Mouse (Mus musculus): ENCODE measurements around the gene Kctd2. TPM values are rescaled to one million over a fixed set of nuclear protein-coding genes. Genes with fewer than 3 reads are reported as not detected.

Gene Kctd2
- polyA plus RNA-seq, 2 experiments: 26.3 to 30.5 TPM

- no peaks in the 10 kb centered on the region for H3K27me3 ChIP-seq (ENCODE audit: control insufficient read depth, insufficient read depth, low read length)
- H3K4me1 ChIP-seq (ENCODE audit: control insufficient read depth, insufficient read depth, low read length): peaks cover under 1% of the 10 kb centered on the region; the same call in 1 of the 2 replicates
- no peak for TF ChIP-seq POLR2A (IDR thresholded peaks at IDR 0.05; ENCODE audit: borderline replicate concordance, extremely low read depth, insufficient read depth, insufficient read length)
- no peaks in the 10 kb centered on the region for H3K36me3 ChIP-seq (ENCODE audit: control insufficient read depth, insufficient read depth, low read length)
- DNase-seq (ENCODE audit: low spot score) (no peak), ATAC-seq (ENCODE audit: low FRiP score, low read depth) (peak; percentile 74)
- 39% methylated on average over 15 of the region's 15 CpGs for WGBS
- no peak overlapping the region for H3K4me2 ChIP-seq (replicated peaks; ENCODE audit: low read depth, low read length, severe bottlenecking)
- H3K9me3 ChIP-seq (ENCODE audit: control insufficient read depth, low read length): no peaks in the 10 kb centered on the region
- no peak overlapping the region for H3K27ac ChIP-seq (replicated peaks; ENCODE audit: low read depth, low read length)
- H3K9ac ChIP-seq (ENCODE audit: low read depth, low read length, severe bottlenecking): no peak overlapping the region
- no peak overlapping the region for H3K4me3 ChIP-seq (replicated peaks; ENCODE audit: low read length)
Observed at GRCm38 (mm10) chr11:115441417-115441816, 21.5 kb downstream of the Kctd2 start.

DNA sequence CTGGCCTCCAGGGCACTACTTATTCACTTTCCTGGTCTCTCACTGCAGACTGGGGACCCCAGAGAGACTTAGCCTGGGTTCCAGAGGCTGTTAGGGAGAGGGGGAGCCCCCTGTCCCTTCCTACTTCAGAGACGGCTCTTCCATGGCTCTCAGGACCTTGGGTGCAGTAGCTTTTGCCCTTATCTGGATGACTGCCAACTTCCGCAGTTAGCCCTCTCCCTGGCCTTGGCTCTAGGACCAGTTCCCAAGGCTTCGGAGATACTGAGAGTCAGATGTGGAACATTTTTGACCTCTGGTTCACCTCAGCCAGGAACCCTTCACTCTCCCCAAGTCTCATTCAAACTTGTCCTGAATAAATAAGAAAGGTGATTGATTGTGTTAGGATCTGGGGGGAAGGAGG is 27.0 kb downstream of the Kctd2 start:
- Histone ChIP-seq H3K9me3 (ENCODE audit: control insufficient read depth, low read length) (no peaks in the 10 kb centered on the region), H3K36me3 (ENCODE audit: control insufficient read depth, insufficient read depth, low read length) (no peaks in the 10 kb centered on the region), H3K27ac (replicated peaks; ENCODE audit: low read depth, low read length) (no peak overlapping the region), H3K4me1 (ENCODE audit: control insufficient read depth, insufficient read depth, low read length) (0 out of 2 replicates have a peak, but pooled peaks cover 2% of the 10 kb centered on the region), H3K9ac (ENCODE audit: low read depth, low read length, severe bottlenecking) (no peak overlapping the region), H3K4me3 (replicated peaks; ENCODE audit: low read length) (no peak overlapping the region), H3K4me2 (replicated peaks; ENCODE audit: low read depth, low read length, severe bottlenecking) (no peak overlapping the region), H3K27me3 (ENCODE audit: control insufficient read depth, insufficient read depth, low read length) (no peaks in the 10 kb centered on the region)
- DNase-seq (ENCODE audit: low spot score): no peak
- TF ChIP-seq POLR2A (IDR thresholded peaks at IDR 0.05; ENCODE audit: borderline replicate concordance, extremely low read depth, insufficient read depth, insufficient read length): no peak
- WGBS: 77% methylated on average over 3 of the region's 3 CpGs
- ATAC-seq (ENCODE audit: low FRiP score, low read depth): no peak

DNA sequence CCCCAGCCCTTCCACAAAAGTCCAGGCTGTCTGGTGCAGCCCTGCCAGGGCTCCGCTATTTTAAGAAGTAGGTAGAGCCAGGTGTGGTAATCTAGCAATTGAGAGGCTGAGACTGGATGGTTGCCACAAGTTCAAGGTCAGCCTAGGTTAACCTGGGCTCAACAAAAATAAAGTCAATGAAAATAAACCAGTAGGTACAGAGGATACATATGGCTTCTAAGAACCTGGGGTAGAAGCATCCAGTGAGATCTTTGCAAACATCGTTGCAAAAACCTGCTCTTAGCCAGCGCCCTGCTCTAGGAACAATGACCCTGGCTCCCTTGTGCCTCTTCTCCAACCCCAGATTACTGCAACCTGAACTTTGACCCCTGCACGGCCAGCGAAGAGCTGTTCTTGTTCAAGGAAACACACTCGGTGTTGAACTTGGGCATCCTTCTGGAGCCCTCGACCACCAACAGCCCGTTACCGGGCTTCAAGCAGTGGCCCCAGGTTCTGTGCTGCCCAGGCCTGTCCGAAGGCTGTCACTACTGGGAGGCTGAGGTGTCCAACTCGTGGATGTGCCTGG is 27.5 kb downstream of the Kctd2 start:
- WGBS: 90% methylated on average over 11 of the region's 11 CpGs
- H3K9ac ChIP-seq (ENCODE audit: low read depth, low read length, severe bottlenecking): no peak overlapping the region
- DNase-seq (ENCODE audit: low spot score) (no peak), ATAC-seq (ENCODE audit: low FRiP score, low read depth) (no peak)
- 0 out of 2 replicates have a peak, but pooled peaks cover 2% of the 10 kb centered on the region for H3K4me1 ChIP-seq (ENCODE audit: control insufficient read depth, insufficient read depth, low read length)
- H3K4me2 ChIP-seq (replicated peaks; ENCODE audit: low read depth, low read length, severe bottlenecking): no peak overlapping the region
- H3K9me3 ChIP-seq (ENCODE audit: control insufficient read depth, low read length): no peaks in the 10 kb centered on the region
- H3K27ac ChIP-seq (replicated peaks; ENCODE audit: low read depth, low read length): no peak overlapping the region
- no peak overlapping the region for H3K4me3 ChIP-seq (replicated peaks; ENCODE audit: low read length)
- no peaks in the 10 kb centered on the region for H3K36me3 ChIP-seq (ENCODE audit: control insufficient read depth, insufficient read depth, low read length)
- no peak for TF ChIP-seq POLR2A (IDR thresholded peaks at IDR 0.05; ENCODE audit: borderline replicate concordance, extremely low read depth, insufficient read depth, insufficient read length)
- no peaks in the 10 kb centered on the region for H3K27me3 ChIP-seq (ENCODE audit: control insufficient read depth, insufficient read depth, low read length)

GRCm38 (mm10) chr11:115448075-115448474 is 28.1 kb downstream of the Kctd2 start:
- H3K4me1 ChIP-seq (ENCODE audit: control insufficient read depth, insufficient read depth, low read length): 0 out of 2 replicates have a peak, but pooled peaks cover 2% of the 10 kb centered on the region
- ATAC-seq (ENCODE audit: low FRiP score, low read depth): no peak
- no peak for TF ChIP-seq POLR2A (IDR thresholded peaks at IDR 0.05; ENCODE audit: borderline replicate concordance, extremely low read depth, insufficient read depth, insufficient read length)

GRCm38 (mm10) chr11:115448998-115449397 is 29.1 kb downstream of the Kctd2 start:
- Histone ChIP-seq H3K27ac (replicated peaks; ENCODE audit: low read depth, low read length) (no peak overlapping the region), H3K4me1 (ENCODE audit: control insufficient read depth, insufficient read depth, low read length) (0 out of 2 replicates have a peak, but pooled peaks cover 2% of the 10 kb centered on the region), H3K27me3 (ENCODE audit: control insufficient read depth, insufficient read depth, low read length) (no peaks in the 10 kb centered on the region), H3K9ac (ENCODE audit: low read depth, low read length, severe bottlenecking) (no peak overlapping the region), H3K36me3 (ENCODE audit: control insufficient read depth, insufficient read depth, low read length) (no peaks in the 10 kb centered on the region), H3K4me2 (replicated peaks; ENCODE audit: low read depth, low read length, severe bottlenecking) (no peak overlapping the region), H3K9me3 (ENCODE audit: control insufficient read depth, low read length) (no peaks in the 10 kb centered on the region), H3K4me3 (replicated peaks; ENCODE audit: low read length) (no peak overlapping the region)
- ATAC-seq (ENCODE audit: low FRiP score, low read depth) (no peak), DNase-seq (ENCODE audit: low spot score) (no peak)
- WGBS: 29% methylated on average over 7 of the region's 7 CpGs
- no peak for TF ChIP-seq POLR2A (IDR thresholded peaks at IDR 0.05; ENCODE audit: borderline replicate concordance, extremely low read depth, insufficient read depth, insufficient read length)

More at GRCm38 (mm10) chr11:115448075-115448474, 28.1 kb downstream of the Kctd2 start:
- no peak overlapping the region for H3K4me2 ChIP-seq (replicated peaks; ENCODE audit: low read depth, low read length, severe bottlenecking)
- no peak overlapping the region for H3K9ac ChIP-seq (ENCODE audit: low read depth, low read length, severe bottlenecking)
- H3K9me3 ChIP-seq (ENCODE audit: control insufficient read depth, low read length): no peaks in the 10 kb centered on the region
- H3K27ac ChIP-seq (replicated peaks; ENCODE audit: low read depth, low read length): no peak overlapping the region
- WGBS: 85% methylated on average over 16 of the region's 16 CpGs
- DNase-seq (ENCODE audit: low spot score): no peak
- no peak overlapping the region for H3K4me3 ChIP-seq (replicated peaks; ENCODE audit: low read length)
- H3K27me3 ChIP-seq (ENCODE audit: control insufficient read depth, insufficient read depth, low read length): no peaks in the 10 kb centered on the region
- no peaks in the 10 kb centered on the region for H3K36me3 ChIP-seq (ENCODE audit: control insufficient read depth, insufficient read depth, low read length)

Measured in limb, embryonic 14.5 days (tissue).